Mouse (Mus musculus): ENCODE measurements around the gene Gpr25.

- TF ChIP-seq ZC3H11A (IDR thresholded peaks at IDR 0.05; ENCODE audit: low read depth, low read length) (peak; percentile 58; the same call in 1 of the 2 replicates), CTCF (IDR thresholded peaks at IDR 0.05 in 2 of 3, conservative IDR thresholded peaks at IDR 0.05 in 1 of 3; ENCODE audit: control insufficient read depth in 1 of 3, insufficient read depth in 1 of 3, low read depth in 2 of 3, low read length in 3 of 3, poor library complexity in 1 of 3, severe bottlenecking in 1 of 3) (peak in 2 of 3 experiments; percentile 13 to 54; a peak in 3 of 6 replicates), GABPA (IDR thresholded peaks at IDR 0.05; ENCODE audit: low read depth, low read length) (no peak), MAZ (IDR thresholded peaks at IDR 0.05; ENCODE audit: low read depth, low read length) (no peak)
Measured at GRCm38 (mm10) chr1:136289803-136290202, 29.1 kb upstream of the Gpr25 start.

Measured in MEL (cell line).